ENCODE assay signal across 16 mouse cellular contexts in the genomic region with DNA sequence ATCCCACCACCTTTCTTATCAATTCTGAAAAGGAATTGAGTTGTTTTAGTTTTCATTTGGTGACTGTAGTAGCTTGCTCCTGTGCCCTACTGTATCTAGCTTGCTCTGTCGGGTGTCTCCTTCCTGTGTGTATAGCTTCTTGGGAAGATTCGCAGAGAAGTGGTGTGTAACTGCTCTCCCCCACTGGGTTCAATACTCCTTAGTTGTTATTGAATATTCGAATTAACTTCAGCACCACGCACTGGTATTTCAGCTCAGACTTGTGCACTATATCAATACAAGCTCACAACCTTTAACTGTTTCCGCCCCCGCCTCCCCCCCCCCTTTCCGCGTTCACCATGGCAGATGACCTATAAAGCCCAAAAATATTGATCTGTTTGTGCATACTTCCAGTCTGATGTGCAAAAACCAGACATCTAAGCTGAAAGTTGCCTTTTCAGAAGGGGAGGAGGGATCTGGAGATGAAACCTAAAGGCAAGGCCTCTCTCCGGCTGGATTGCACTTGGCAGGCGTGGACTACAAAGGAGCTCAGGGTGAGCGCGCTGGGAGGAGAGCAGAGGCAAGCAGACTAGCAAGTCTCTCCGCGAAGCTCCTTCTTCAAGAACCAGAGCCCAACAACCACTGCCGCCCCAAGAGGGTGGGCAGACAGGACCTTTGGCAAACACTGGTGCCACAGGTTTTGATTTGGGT. TPM values are rescaled to one million over a fixed set of nuclear protein-coding genes. Genes with fewer than 3 reads are reported as not detected.
DNase-seq lines count a peak whose midpoint lies in the region; ATAC-seq lines count a peak whose summit lies in the region.
"Had no signal": no experiment of that assay in that cellular context is flagged by ENCODE, and none has a peak within 500 bp of the region (broad histone marks: within the 10 kb centered on the region; RNA-seq: fewer than 3 reads in every experiment).

No protein-coding gene starts in this region.

- ATAC-seq in forebrain, embryonic 15.5 days (replicated peaks) = peak; percentile 49
- no peak for ATAC-seq in liver, embryonic 11.5 days (replicated peaks; ENCODE audit: low FRiP score)
- ATAC-seq in monocyte, adult 5-6 weeks (replicated peaks; ENCODE audit: insufficient number of reproducible peaks, low FRiP score, low TSS enrichment, poor library complexity, severe bottlenecking) = no peak
- ATAC-seq: intestine, embryonic 16.5 days had no signal

- H3K27me3 ChIP-seq in forebrain, embryonic 15.5 days = no peaks in the 10 kb centered on the region
- H3K27me3 ChIP-seq in liver, embryonic 11.5 days (replicated peaks; ENCODE audit: control insufficient read depth, insufficient read depth, low read length) = peaks cover 96% of the 10 kb centered on the region

- 1% methylated on average over 15 of the region's 15 CpGs for WGBS in forebrain, embryonic 15.5 days
- 4% methylated on average over 15 of the region's 15 CpGs for whole genome bisulfite sequencing in liver, embryonic 11.5 days

- H3K36me3 ChIP-seq in forebrain, embryonic 15.5 days = no peaks in the 10 kb centered on the region
- H3K36me3 ChIP-seq in liver, embryonic 11.5 days (ENCODE audit: control insufficient read depth, insufficient read depth, low read length) = no peaks in the 10 kb centered on the region
- H3K36me3 ChIP-seq: neural tube, embryonic 12.5 days; stomach, embryonic 15.5 days had no signal

- intact Hi-C loops in left cerebral cortex, postnatal 25 days (cut with DNase I) = loop anchor here (2.0 to 10.0 kb wide), 3 partner anchors 15 to 1997 kb away; a partner anchor contains a TSS

- H3K9me3 ChIP-seq in forebrain, embryonic 15.5 days = no peaks in the 10 kb centered on the region
- no peaks in the 10 kb centered on the region for H3K9me3 ChIP-seq in liver, embryonic 11.5 days (ENCODE audit: control insufficient read depth, low read length)
- H3K9me3 ChIP-seq: neural tube, embryonic 12.5 days; stomach, embryonic 15.5 days had no signal

- peak overlapping the region; percentile 72 for H3K4me3 ChIP-seq in forebrain, embryonic 15.5 days
- H3K4me3 ChIP-seq in liver, embryonic 11.5 days (ENCODE audit: low read depth, low read length) = no peak overlapping the region
- H3K4me3 ChIP-seq: neural tube, embryonic 12.5 days; stomach, embryonic 15.5 days had no signal

- peak overlapping the region; percentile 97 for H3K9ac ChIP-seq in forebrain, embryonic 15.5 days (replicated peaks)
- no peak overlapping the region for H3K9ac ChIP-seq in liver, embryonic 11.5 days (ENCODE audit: low read depth, low read length)
- H3K9ac ChIP-seq: neural tube, embryonic 12.5 days; stomach, embryonic 15.5 days had no signal

- H3K4me2 ChIP-seq in forebrain, embryonic 15.5 days (replicated peaks) = peak overlapping the region; percentile 46
- H3K4me2 ChIP-seq in liver, embryonic 11.5 days = no peak overlapping the region
- H3K4me2 ChIP-seq: heart, embryonic 11.5 days; neural tube, embryonic 12.5 days; stomach, embryonic 15.5 days had no signal

- peaks cover 30% of the 10 kb centered on the region for H3K4me1 ChIP-seq in forebrain, embryonic 15.5 days
- H3K4me1 ChIP-seq in liver, embryonic 11.5 days (replicated peaks; ENCODE audit: control insufficient read depth, insufficient read depth, low read length) = no peaks in the 10 kb centered on the region
- H3K4me1 ChIP-seq: neural tube, embryonic 12.5 days; stomach, embryonic 15.5 days had no signal

- peak; percentile 77 for DNase-seq in NIH3T3 (ENCODE audit: low read depth)
- DNase-seq in brain, adult 2 months (ENCODE audit: low read depth, low spot score) = peak; percentile 76
- DNase-seq in left cerebral cortex, postnatal 25 days (ENCODE audit: low spot score in 2 of 2) = peak; percentile 63 to 76
- no peak for DNase-seq in urinary bladder, postnatal 10 days (ENCODE audit: low spot score)
- DNase-seq in liver, embryonic 11.5 days (ENCODE audit: low spot score) = no peak
- DNase-seq in yolk sac, embryonic 10.5 days (ENCODE audit: low spot score) = no peak
- DNase-seq: adrenal gland, postnatal 10 days; cerebellum, adult 9-10 months; lung, postnatal 14 days had no signal

- peak overlapping the region; percentile 100 for H3K27ac ChIP-seq in forebrain, embryonic 15.5 days (replicated peaks)
- H3K27ac ChIP-seq in liver, embryonic 11.5 days (ENCODE audit: low read depth, low read length) = no peak overlapping the region
- H3K27ac ChIP-seq: neural tube, embryonic 12.5 days; stomach, embryonic 15.5 days had no signal

RNA-seq across cellular contexts. Expression of a gene that starts 5.0 kb away (rescaled TPM):
- polyA plus RNA-seq in forebrain, embryonic 15.5 days (2015; fragmentation: Nextera tagmentation; extraction: Ambion mirVana) = 110 and 111 TPM in 2 replicates
- 100 to 1,000 TPM; 105 to 109 TPM for total RNA-seq in left cerebral cortex, postnatal 25 days (2021)
- polyA plus RNA-seq in liver, embryonic 11.5 days (2014; fragmentation: Nextera tagmentation; extraction: Ambion mirVana) = 0.74 and 0.75 TPM in 2 replicates
- total RNA-seq in monocyte, adult 5-6 weeks (2017) = not detected in 3 replicates
- total RNA-seq: MEL had no signal
- polyA plus RNA-seq: intestine, embryonic 16.5 days; neural tube, embryonic 12.5 days had no signal

RNA-seq across cellular contexts. Expression of a gene that starts 7.5 kb away (rescaled TPM):
- 2.8 and 3.0 TPM in 2 replicates for polyA plus RNA-seq in forebrain, embryonic 15.5 days (2015; fragmentation: Nextera tagmentation; extraction: Ambion mirVana)
- 1 to 10 TPM; 6.2 to 8.5 TPM for total RNA-seq in left cerebral cortex, postnatal 25 days (2021)
- 0.09 TPM in 1 of 2 replicates, not detected in the other for polyA plus RNA-seq in liver, embryonic 11.5 days (2014; fragmentation: Nextera tagmentation; extraction: Ambion mirVana)
- total RNA-seq in monocyte, adult 5-6 weeks (2017) = not detected in 3 replicates
- total RNA-seq: MEL had no signal
- polyA plus RNA-seq: heart, embryonic 11.5 days; intestine, embryonic 16.5 days; neural tube, embryonic 12.5 days; stomach, embryonic 15.5 days had no signal

Comparison
In these comparisons a context has a peak if more than half of its experiments do, and no peak if none do; other contexts are left out.
1. DNase-seq: peak in NIH3T3 (single experiment), brain, adult 2 months (single experiment) and left cerebral cortex, postnatal 25 days (2 of 2); none in urinary bladder, postnatal 10 days (single experiment), liver, embryonic 11.5 days (single experiment) and yolk sac, embryonic 10.5 days (single experiment).
2. RNA of a gene that starts 5.0 kb away (total RNA-seq): 105 to 109 TPM in left cerebral cortex, postnatal 25 days; not detected in monocyte, adult 5-6 weeks; every median in the first group is over 100 times any median in the second.